Mouse (Mus musculus) cerebellum, adult 18-20 months (tissue): Measurements from ENCODE around the gene Fam228a.
"Not testable (repeated sequence)": the region's sequence is repeated elsewhere in the genome, so short reads cannot be mapped to it uniquely, and the experiment has no call there.

Experiments used
- DNase-seq, 2 experiments: peaks; one replicate each; pipeline ENCODE4 v3.0.0; 2021

The Fam228a gene

GRCm38 (mm10) chr12:4715606-4716005, 22.6 kb downstream of the Fam228a start:
- DNase-seq: no peak

- no peak for DNase-seq
Observed at GRCm38 (mm10) chr12:4713361-4713760, 24.9 kb downstream of the Fam228a start.

DNA sequence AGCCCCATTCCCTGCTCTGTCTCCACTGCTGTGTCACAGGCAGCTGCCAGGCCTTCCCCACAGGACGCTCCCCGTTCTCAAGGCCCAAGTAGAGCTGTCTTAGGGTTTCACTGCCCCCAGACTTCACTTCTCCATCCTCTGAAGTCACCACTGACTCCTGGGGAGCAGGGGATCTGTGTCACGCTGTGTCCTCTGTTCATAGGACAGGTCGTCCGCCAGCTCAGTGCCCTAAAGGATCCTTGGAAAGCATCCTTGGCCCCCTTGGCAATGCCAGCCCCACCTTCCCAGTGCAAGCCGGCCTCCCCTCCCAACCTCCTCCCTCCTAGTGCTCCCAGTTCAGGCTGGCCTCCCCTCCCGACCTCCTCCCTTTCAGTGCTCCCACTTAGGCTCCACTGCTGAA, 28.3 kb downstream of the Fam228a start:
- DNase-seq: no peak

GRCm38 (mm10) chr12:4708881-4709604, 29.2 kb downstream of the Fam228a start:
- DNase-seq: no peak

DNA sequence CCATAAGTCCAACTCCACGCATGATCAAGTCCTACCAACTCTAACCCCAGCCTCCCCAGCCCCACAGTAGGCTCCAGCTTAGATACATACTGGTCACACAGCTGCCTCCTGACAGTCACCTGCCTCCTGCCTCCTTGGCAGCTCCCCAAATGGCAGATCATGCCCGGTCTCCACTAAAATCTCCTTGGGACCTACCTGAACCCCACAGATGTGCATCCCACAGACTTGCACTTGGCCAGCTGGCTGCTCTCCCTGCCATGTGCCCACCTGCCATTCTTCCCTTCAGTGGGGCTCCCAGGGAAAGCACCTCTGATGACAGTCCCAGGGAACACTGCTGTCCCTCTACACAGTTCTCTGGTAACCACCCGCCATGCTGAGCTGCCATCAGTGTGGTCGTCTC, 29.9 kb downstream of the Fam228a start:
- no peak for DNase-seq

DNA sequence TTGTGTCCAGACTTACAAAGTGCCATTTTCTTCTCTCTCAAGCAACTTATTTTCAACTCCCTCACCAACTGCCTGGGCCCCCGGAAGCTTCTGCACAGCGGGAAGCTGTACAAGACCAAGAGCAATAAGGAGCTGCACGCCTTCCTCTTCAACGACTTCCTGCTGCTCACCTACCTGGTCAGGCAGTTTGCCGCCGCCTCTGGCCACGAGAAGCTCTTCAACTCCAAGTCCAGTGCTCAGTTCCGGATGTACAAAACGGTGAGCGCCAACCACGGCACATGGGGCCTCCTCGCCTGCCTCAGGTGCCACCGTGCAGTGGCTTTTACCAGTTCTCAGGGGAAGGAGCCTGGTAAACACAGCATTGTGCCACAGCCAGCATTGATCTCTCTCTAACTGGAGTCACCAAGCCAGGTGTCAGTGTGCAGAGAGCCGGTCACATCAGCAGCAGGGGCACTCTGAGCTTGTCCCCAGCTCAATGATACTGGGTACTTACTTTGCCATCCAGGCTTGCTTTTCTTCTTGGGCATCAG, 30.7 kb downstream of the Fam228a start:
- DNase-seq: no peak

- DNase-seq: no peak
Observed at GRCm38 (mm10) chr12:4706901-4707300, 31.3 kb downstream of the Fam228a start.

GRCm38 (mm10) chr12:4706175-4706574, 32.1 kb downstream of the Fam228a start:
- no peak for DNase-seq

- not testable (repeated sequence) for DNase-seq
Observed at GRCm38 (mm10) chr12:4705626-4706025, 32.6 kb downstream of the Fam228a start.

DNA sequence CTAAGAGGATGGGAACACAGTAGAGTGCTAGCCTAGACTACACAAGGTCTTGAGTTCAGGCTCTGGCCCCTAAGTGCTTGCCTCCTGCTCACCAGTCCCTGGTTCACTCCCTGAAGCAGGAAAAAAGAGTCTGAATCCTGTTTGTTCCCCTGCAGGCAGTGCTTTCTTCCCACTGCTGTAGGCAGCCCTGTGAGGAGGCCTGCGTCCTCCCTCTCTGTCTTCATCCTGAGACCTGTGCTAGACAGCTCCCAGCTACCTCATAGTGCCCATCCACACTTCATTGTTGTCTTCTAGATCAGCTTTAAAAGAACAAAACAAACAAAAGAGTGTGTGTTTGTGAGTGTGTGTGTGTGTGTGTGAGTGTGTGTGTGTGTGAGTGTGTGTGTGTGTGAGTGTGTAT, 43.7 kb downstream of the Fam228a start:
- no peak for DNase-seq

- DNase-seq: no peak
Observed at GRCm38 (mm10) chr12:4691193-4691592, 47.0 kb downstream of the Fam228a start.

GRCm38 (mm10) chr12:4689341-4689740, 48.9 kb downstream of the Fam228a start:
- DNase-seq: no peak

- no peak for DNase-seq
Observed at GRCm38 (mm10) chr12:4688386-4688785, 49.8 kb downstream of the Fam228a start.

DNA sequence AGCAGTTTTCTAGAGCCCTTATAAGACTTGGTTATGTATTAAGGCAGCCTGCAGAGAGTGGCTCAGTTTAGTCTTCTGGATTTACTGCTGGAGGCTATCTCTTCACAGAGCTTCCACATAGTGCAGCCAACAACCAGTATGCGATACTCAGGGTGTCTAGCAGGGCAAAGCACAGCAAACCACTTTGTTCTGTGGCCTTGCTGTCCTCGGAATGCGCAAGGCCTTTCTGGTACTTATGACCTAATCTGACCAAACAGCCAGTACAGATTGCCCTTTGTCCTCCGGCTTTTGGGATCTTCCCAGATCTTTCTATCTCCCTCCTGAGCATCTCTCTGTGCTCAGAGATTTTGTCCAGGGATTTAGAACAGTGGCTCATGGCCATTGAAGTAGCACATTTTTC, 52.8 kb downstream of the Fam228a start:
- DNase-seq: peak in 1 of 2 experiments; percentile 8

DNA sequence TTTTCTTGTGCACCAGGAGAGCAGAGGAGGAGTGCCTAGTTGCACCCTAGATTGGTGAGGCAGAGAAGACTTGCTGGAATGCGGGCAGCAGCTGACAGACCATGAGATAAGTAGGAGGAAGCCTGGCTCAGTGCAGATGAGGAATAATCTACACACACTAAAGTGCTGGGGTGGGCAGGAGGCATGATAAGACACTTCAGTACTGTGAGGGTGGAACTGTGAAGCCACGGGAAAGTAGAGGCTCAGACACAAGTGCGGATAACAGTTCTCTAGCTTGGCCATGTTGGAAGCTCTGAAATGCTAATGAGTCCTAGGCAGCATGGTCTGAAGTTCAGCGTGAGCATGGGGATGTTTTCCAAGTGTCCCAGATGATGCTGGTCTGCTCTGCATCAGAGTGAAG, 58.3 kb downstream of the Fam228a start:
- DNase-seq: no peak

GRCm38 (mm10) chr12:4676336-4676735, 61.9 kb downstream of the Fam228a start:
- no peak for DNase-seq

DNA sequence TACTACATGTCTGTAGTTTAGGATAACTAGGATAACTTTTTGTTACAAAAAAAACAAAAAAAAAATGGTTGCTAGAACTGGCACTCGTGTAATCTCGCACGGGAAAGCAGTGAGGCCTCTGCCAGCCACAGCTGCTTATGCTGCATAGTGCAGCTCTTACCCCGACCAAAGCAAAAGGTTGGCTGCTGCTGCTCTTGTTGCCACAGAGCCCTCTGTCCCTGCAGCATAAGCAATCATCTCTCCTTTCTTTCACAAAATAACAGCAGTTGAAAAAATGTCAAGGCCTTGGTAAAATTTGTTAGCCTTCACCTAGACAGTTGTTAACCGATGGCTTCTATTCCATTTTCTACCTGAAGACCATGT, 72.6 kb downstream of the Fam228a start:
- DNase-seq: no peak

- DNase-seq: no peak
Observed at GRCm38 (mm10) chr12:4664929-4665674, 73.1 kb downstream of the Fam228a start.
